Mouse (Mus musculus) intestine, embryonic 16.5 days (tissue): Measurements from ENCODE around the gene Usp5. TPM values are rescaled to one million over a fixed set of nuclear protein-coding genes. Genes with fewer than 3 reads are reported as not detected.
"Not testable (repeated sequence)": the region's sequence is repeated elsewhere in the genome, so short reads cannot be mapped to it uniquely, and the experiment has no call there.

Experiments used
- ATAC-seq: fragments of 200-750 bp; cut with Nextera tagmentation; 2 replicates; pipeline ENCODE4 v1.8.0; 2017; ENCODE audit warnings: moderate TSS enrichment, moderate library complexity
- H3K27ac ChIP-seq: fragments of 300-500 bp; sonication (generic); 2 replicates; pipeline ENCODE4 v1.5.1; 2014; ENCODE audit warnings: mild to moderate bottlenecking, low read length
- H3K27me3 ChIP-seq: fragments of 300-500 bp; sonication (generic); replicated peaks from 2 replicates; pipeline ENCODE4 v1.6.1; 2014; ENCODE audit warnings: low read length, control low read depth, mixed read lengths; ENCODE audit not compliant: control insufficient read depth, insufficient read depth
- H3K36me3 ChIP-seq: fragments of 300-500 bp; sonication (generic); 2 replicates; pipeline ENCODE4 v1.6.1; 2014; ENCODE audit warnings: low read length, control low read depth; ENCODE audit not compliant: control insufficient read depth, insufficient read depth
- H3K4me1 ChIP-seq: fragments of 300-500 bp; sonication (generic); 2 replicates; pipeline ENCODE4 v1.6.1; 2014; ENCODE audit warnings: low read length, control low read depth, mixed read lengths; ENCODE audit not compliant: control insufficient read depth, insufficient read depth
- H3K4me2 ChIP-seq: fragments of 300-500 bp; sonication (generic); 2 replicates; pipeline ENCODE4 v1.6.1; 2014; ENCODE audit warnings: low read depth, low read length, control low read depth
- H3K4me3 ChIP-seq: fragments of 300-500 bp; sonication (generic); 2 replicates; pipeline ENCODE4 v1.5.1; 2014; ENCODE audit warnings: mild to moderate bottlenecking, low read length
- H3K9ac ChIP-seq: fragments of 300-500 bp; sonication (generic); 2 replicates; pipeline ENCODE4 v1.6.1; 2014; ENCODE audit warnings: low read depth, low read length
- H3K9me3 ChIP-seq: fragments of 300-500 bp; sonication (generic); 2 replicates; pipeline ENCODE4 v1.6.1; 2016; ENCODE audit warnings: low read length, control low read depth; ENCODE audit not compliant: control insufficient read depth
- WGBS: fragments of 180-500 bp; shearing (Covaris S2); extraction: QIAGEN DNeasy Blood & Tissue Kit; methylation state at CpG from one replicate; pipeline ENCODE4 v1.1.7; 2014; 5-methylcytosine and 5-hydroxymethylcytosine counted together
- polyA plus RNA-seq: library from polyadenylated mRNA; unstranded; fragments of >200 nt; fragmentation: Nextera tagmentation; extraction: Ambion mirVana; gene quantifications from 2 replicates; pipeline ENCODE4 v1.2.1, GENCODE M21; 2015

Gene Usp5
- polyA plus RNA-seq, 1 experiment from 2014 or later = 117 TPM

- 84% methylated on average over 3 of the region's 3 CpGs for WGBS
- Histone ChIP-seq H3K4me1 (peaks cover 14% of the 10 kb centered on the region), H3K36me3 (no peaks in the 10 kb centered on the region), H3K4me3 (no peak overlapping the region), H3K9me3 (no peaks in the 10 kb centered on the region), H3K4me2 (no peak overlapping the region), H3K27me3 (no peaks in the 10 kb centered on the region), H3K9ac (no peak overlapping the region), H3K27ac (no peak overlapping the region)
- ATAC-seq = no peak
Observed at GRCm38 (mm10) chr6:124803061-124803460, 26.2 kb downstream of the Usp5 start.

GRCm38 (mm10) chr6:124802400-124802799 is 26.9 kb downstream of the Usp5 start:
- H3K27ac ChIP-seq = peak overlapping the region; percentile 31
- H3K9ac ChIP-seq, H3K9me3 ChIP-seq, H3K4me1 ChIP-seq, H3K36me3 ChIP-seq, H3K27me3 ChIP-seq: not testable (repeated sequence)
- peak; percentile 27 for ATAC-seq
- 21% methylated on average over 4 of the region's 9 CpGs for WGBS
- H3K4me2 ChIP-seq = peak overlapping the region; percentile 7; the same call in 1 of the 2 replicates
- H3K4me3 ChIP-seq = peak overlapping the region; percentile 2; the same call in 1 of the 2 replicates

- no peak overlapping the region for H3K9ac ChIP-seq
- no peaks in the 10 kb centered on the region for H3K36me3 ChIP-seq
- no peaks in the 10 kb centered on the region for H3K27me3 ChIP-seq
- H3K4me3 ChIP-seq = no peak overlapping the region
- no peaks in the 10 kb centered on the region for H3K9me3 ChIP-seq
- ATAC-seq = peak; percentile 73
- 74% methylated on average over 2 of the region's 2 CpGs for WGBS
- H3K4me1 ChIP-seq = no peaks in the 10 kb centered on the region
- H3K27ac ChIP-seq = no peak overlapping the region
- H3K4me2 ChIP-seq = no peak overlapping the region
Observed at GRCm38 (mm10) chr6:124796200-124796599, 33.1 kb downstream of the Usp5 start.

- Histone ChIP-seq H3K4me2 (no peak overlapping the region), H3K36me3 (no peaks in the 10 kb centered on the region), H3K4me3 (no peak overlapping the region), H3K9ac (no peak overlapping the region), H3K27ac (no peak overlapping the region), H3K27me3 (no peaks in the 10 kb centered on the region), H3K4me1 (no peaks in the 10 kb centered on the region), H3K9me3 (no peaks in the 10 kb centered on the region)
- peak; percentile 42 for ATAC-seq
- WGBS = 71% methylated on average over 4 of the region's 4 CpGs
Observed at GRCm38 (mm10) chr6:124795781-124796180, 33.5 kb downstream of the Usp5 start.

GRCm38 (mm10) chr6:124791911-124792310 is 37.4 kb downstream of the Usp5 start:
- no peak for ATAC-seq
- WGBS = 79% methylated on average over 3 of the region's 3 CpGs
- Histone ChIP-seq H3K9ac (no peak overlapping the region), H3K9me3 (no peaks in the 10 kb centered on the region), H3K4me1 (no peaks in the 10 kb centered on the region), H3K27me3 (no peaks in the 10 kb centered on the region), H3K36me3 (no peaks in the 10 kb centered on the region), H3K4me2 (no peak overlapping the region), H3K4me3 (no peak overlapping the region), H3K27ac (no peak overlapping the region)

GRCm38 (mm10) chr6:124790121-124790520 is 39.2 kb downstream of the Usp5 start:
- ATAC-seq = no peak
- Histone ChIP-seq H3K4me2 (no peak overlapping the region), H3K27ac (no peak overlapping the region), H3K4me3 (no peak overlapping the region), H3K9me3 (no peaks in the 10 kb centered on the region), H3K36me3 (no peaks in the 10 kb centered on the region), H3K4me1 (no peaks in the 10 kb centered on the region), H3K27me3 (no peaks in the 10 kb centered on the region), H3K9ac (no peak overlapping the region)
- WGBS = 64% methylated on average over 4 of the region's 4 CpGs

- Histone ChIP-seq H3K36me3 (no peaks in the 10 kb centered on the region), H3K4me1 (no peaks in the 10 kb centered on the region), H3K27ac (no peak overlapping the region), H3K9ac (no peak overlapping the region), H3K4me2 (no peak overlapping the region), H3K27me3 (no peaks in the 10 kb centered on the region), H3K9me3 (no peaks in the 10 kb centered on the region), H3K4me3 (no peak overlapping the region)
- no peak for ATAC-seq
- 81% methylated on average over 4 of the region's 4 CpGs for WGBS
Observed at GRCm38 (mm10) chr6:124789519-124789918, 39.8 kb downstream of the Usp5 start.

GRCm38 (mm10) chr6:124787722-124788121 is 41.6 kb downstream of the Usp5 start:
- Histone ChIP-seq H3K9me3 (no peaks in the 10 kb centered on the region), H3K4me2 (no peak overlapping the region), H3K27ac (no peak overlapping the region), H3K9ac (no peak overlapping the region), H3K36me3 (no peaks in the 10 kb centered on the region), H3K27me3 (no peaks in the 10 kb centered on the region), H3K4me3 (no peak overlapping the region), H3K4me1 (no peaks in the 10 kb centered on the region; the same call in 1 of the 2 replicates)
- no peak for ATAC-seq
- 66% methylated on average over 10 of the region's 10 CpGs for WGBS

- no peak overlapping the region for H3K9ac ChIP-seq
- ATAC-seq = no peak
- no peak overlapping the region for H3K27ac ChIP-seq
- WGBS = 49% methylated on average over 8 of the region's 8 CpGs
- H3K36me3 ChIP-seq = no peaks in the 10 kb centered on the region
- H3K27me3 ChIP-seq = no peaks in the 10 kb centered on the region
- no peak overlapping the region for H3K4me2 ChIP-seq
- H3K9me3 ChIP-seq = no peaks in the 10 kb centered on the region
- no peaks in the 10 kb centered on the region; the same call in 1 of the 2 replicates for H3K4me1 ChIP-seq
- no peak overlapping the region for H3K4me3 ChIP-seq
Observed at GRCm38 (mm10) chr6:124786756-124787420, 42.4 kb downstream of the Usp5 start.

- Histone ChIP-seq H3K4me3 (peak overlapping the region; percentile 33), H3K9ac (no peak overlapping the region), H3K27ac (no peak overlapping the region), H3K36me3 (no peaks in the 10 kb centered on the region), H3K9me3 (no peaks in the 10 kb centered on the region), H3K4me2 (peak overlapping the region; percentile 30), H3K4me1 (no peaks in the 10 kb centered on the region; the same call in 1 of the 2 replicates), H3K27me3 (no peaks in the 10 kb centered on the region; the same call in 1 of the 2 replicates)
- WGBS = 20% methylated on average over 6 of the region's 6 CpGs
- peak; percentile 53 for ATAC-seq
Observed at GRCm38 (mm10) chr6:124782436-124782835, 46.8 kb downstream of the Usp5 start.
